Mouse (Mus musculus): ENCODE results near the gene Mien1. TPM values are rescaled to one million over a fixed set of nuclear protein-coding genes. Genes with fewer than 3 reads are reported as not detected.

Gene Mien1
- polyA plus RNA-seq, 1 experiment, result 58.0 TPM

DNA sequence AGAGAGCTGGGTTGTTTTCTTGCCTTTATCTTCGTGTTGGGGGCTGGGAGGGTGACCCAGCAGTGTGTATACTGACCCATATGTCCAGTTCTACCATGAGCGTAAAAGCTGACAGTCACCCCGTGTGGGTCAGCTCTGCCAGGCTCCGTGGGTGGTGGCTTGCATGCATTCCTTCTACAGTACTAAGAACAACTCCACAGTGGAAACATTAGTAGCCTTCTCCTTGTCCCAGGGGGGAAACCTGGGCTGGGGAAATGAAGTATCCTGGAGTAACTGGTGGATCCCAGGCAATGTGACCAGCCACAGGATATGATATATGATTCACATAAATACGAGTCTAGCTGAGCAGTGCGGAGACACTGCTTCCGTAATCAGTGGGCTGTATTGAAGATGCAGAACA, 25.1 kb downstream of the Mien1 start:
- H3K4me3 ChIP-seq (replicated peaks; ENCODE audit: extremely low read depth, low read depth, low read length), result peak overlapping the region; percentile 90
- DNase-seq, result no peak
- H3K4me1 ChIP-seq (ENCODE audit: control insufficient read depth, insufficient read depth, low read length), result peaks cover 22% of the 10 kb centered on the region
- WGBS, result 19% methylated on average over 7 of the region's 7 CpGs
- TF ChIP-seq CTCF (IDR thresholded peaks at IDR 0.05; ENCODE audit: insufficient read depth, low read length) (no peak), POLR2A (IDR thresholded peaks at IDR 0.05; ENCODE audit: borderline replicate concordance, extremely low read depth, low read depth, low read length) (no peak)

DNA sequence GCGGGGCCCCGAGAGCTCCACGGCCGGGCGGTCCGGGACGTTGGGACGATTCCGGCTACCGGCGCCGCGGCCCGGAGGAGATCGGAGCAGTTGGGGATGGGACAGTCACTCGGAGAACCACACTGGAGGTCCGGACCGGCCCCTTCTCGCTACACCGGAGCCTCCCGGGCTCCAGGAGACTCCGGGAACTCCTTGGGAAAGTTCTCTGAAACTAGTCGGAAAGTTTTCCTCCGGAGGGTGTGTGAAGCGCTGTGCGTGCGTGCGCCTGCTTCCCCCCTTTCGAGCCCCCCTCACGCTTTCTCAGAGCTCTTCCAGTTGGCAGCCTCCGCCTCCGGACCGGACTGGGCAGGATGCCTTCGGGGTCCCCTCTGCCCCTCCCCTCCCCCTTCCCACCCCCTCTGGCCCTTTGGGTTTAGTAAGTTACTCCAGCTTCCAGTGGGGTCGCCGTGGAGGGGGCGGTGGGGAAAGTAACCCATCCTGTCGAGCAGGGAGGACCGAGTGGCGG, 25.9 kb downstream of the Mien1 start:
- DNase-seq, result peak; percentile 58
- under 1% methylated on average over 40 of the region's 40 CpGs for WGBS
- peak overlapping the region; percentile 90 for H3K4me3 ChIP-seq (replicated peaks; ENCODE audit: extremely low read depth, low read depth, low read length)
- peaks cover 20% of the 10 kb centered on the region for H3K4me1 ChIP-seq (ENCODE audit: control insufficient read depth, insufficient read depth, low read length)
- TF ChIP-seq CTCF (IDR thresholded peaks at IDR 0.05; ENCODE audit: insufficient read depth, low read length) (no peak), POLR2A (IDR thresholded peaks at IDR 0.05; ENCODE audit: borderline replicate concordance, extremely low read depth, low read depth, low read length) (no peak; the same call in 1 of the 2 replicates)

DNA sequence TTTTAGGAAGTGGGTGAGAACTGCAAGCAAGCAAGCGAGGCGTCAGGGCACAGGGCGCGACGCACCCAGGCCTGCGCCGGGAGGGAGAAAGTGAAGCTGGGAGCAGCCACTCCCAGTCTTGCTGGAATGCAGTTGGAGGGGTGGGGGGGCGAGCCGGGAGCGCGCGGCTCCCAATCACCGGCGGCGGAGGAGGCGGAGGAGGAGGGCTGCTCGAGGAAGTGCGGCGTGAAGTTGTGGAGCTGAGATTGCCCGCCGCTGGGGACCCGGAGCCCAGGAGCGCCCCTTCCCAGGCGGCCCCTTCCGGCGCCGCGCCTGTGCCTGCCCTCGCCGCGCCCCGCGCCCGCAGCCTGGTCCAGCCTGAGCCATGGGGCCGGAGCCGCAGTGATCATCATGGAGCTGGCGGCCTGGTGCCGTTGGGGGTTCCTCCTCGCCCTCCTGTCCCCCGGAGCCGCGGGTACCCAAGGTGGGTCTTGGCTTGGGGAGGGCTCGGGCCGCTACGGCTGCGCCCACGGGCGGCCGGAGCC, 26.5 kb downstream of the Mien1 start, which contains the start of gene Erbb2:
TSS of gene Erbb2 (plus strand) at position 198 of the 524 bp plus-strand sequence.
- peak; percentile 85; the same call in 1 of the 2 replicates for TF ChIP-seq POLR2A (IDR thresholded peaks at IDR 0.05; ENCODE audit: borderline replicate concordance, extremely low read depth, low read depth, low read length)
- TF ChIP-seq CTCF (IDR thresholded peaks at IDR 0.05; ENCODE audit: insufficient read depth, low read length), result no peak
- DNase-seq, result peak; percentile 68
- 1% methylated on average over 48 of the region's 49 CpGs for WGBS
- Histone ChIP-seq H3K4me3 (replicated peaks; ENCODE audit: extremely low read depth, low read depth, low read length) (peak within 1 kb of the TSS; percentile 90), H3K4me1 (ENCODE audit: control insufficient read depth, insufficient read depth, low read length) (peaks cover 20% of the 10 kb centered on the region)

DNA sequence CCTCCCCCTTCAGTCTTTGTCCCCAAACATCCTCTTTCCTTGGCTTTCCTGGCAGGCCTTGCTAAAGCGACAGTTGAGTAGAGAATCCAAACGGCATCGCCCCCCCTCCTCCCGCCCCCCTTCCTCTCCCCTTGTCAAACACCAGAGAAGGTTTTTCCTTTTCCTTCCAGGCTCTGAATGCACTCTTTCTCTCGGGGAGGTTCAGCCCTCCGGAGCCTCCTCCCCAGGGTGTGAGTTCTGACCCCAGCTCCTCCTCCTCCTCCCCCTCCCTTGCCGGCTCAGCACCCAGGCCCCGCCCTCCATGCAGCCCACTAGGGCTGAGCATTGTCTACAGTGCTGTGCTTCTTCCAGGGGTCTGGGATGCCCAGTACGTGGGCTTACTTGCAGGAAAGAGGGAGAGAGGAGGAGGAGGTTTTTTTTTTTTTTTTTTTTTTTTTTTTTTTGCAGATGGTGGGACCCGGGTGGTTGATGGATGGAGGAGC, 29.4 kb downstream of the Mien1 start:
- WGBS, result 11% methylated on average over 9 of the region's 10 CpGs
- Histone ChIP-seq H3K4me3 (replicated peaks; ENCODE audit: extremely low read depth, low read depth, low read length) (no peak overlapping the region), H3K4me1 (ENCODE audit: control insufficient read depth, insufficient read depth, low read length) (peaks cover 14% of the 10 kb centered on the region)
- TF ChIP-seq CTCF (IDR thresholded peaks at IDR 0.05; ENCODE audit: insufficient read depth, low read length) (no peak), POLR2A (IDR thresholded peaks at IDR 0.05; ENCODE audit: borderline replicate concordance, extremely low read depth, low read depth, low read length) (no peak)
- DNase-seq, result no peak

DNA sequence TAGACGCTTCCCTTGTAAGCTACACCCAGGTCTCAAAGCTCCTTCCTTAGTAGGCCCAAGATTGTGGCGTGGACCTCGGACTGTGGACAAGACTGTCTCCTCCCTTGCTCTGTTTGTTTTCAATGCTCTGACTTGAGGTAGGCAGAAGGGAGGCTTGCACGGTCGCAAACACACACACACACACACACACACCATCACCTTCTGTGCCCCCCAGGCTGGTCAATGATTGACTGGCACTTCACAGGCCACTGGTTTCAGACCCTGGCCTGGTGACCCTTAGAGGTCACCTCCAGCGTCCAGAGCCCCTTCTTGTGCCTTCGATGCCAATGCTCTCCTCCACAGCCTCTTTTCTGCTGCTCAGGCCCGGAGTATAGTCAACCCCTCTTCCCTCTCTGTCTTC, 29.9 kb downstream of the Mien1 start:
- H3K4me1 ChIP-seq (ENCODE audit: control insufficient read depth, insufficient read depth, low read length), result peaks cover 10% of the 10 kb centered on the region
- H3K4me3 ChIP-seq (replicated peaks; ENCODE audit: extremely low read depth, low read depth, low read length), result no peak overlapping the region
- DNase-seq, result no peak
- TF ChIP-seq CTCF (IDR thresholded peaks at IDR 0.05; ENCODE audit: insufficient read depth, low read length), result no peak
- no peak for TF ChIP-seq POLR2A (IDR thresholded peaks at IDR 0.05; ENCODE audit: borderline replicate concordance, extremely low read depth, low read depth, low read length)
- WGBS, result 53% methylated on average over 8 of the region's 8 CpGs

DNA sequence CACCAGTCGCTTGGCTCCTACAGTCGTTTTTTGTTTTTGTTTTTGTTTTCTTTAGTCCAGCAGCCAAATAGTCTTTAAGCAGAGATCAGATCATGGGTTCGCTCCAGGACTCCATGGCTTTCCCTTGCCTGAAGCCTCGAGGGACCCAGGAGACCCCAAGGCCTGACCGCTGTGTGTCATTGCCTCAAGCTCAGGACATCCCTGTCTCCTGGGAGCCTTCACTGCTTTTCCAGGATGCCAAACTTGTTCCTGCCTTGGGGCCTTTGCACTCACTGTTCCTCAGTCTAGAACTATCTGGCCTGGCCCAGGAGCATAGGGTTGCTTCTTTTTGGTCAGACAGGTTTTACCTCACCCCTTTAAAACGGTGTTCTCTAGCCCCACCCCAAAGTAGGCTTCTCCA, 32.2 kb downstream of the Mien1 start:
- DNase-seq, result no peak
- WGBS, result 70% methylated on average over 6 of the region's 6 CpGs
- TF ChIP-seq CTCF (IDR thresholded peaks at IDR 0.05; ENCODE audit: insufficient read depth, low read length), result no peak
- TF ChIP-seq POLR2A (IDR thresholded peaks at IDR 0.05; ENCODE audit: borderline replicate concordance, extremely low read depth, low read depth, low read length), result no peak
- Histone ChIP-seq H3K4me1 (ENCODE audit: control insufficient read depth, insufficient read depth, low read length) (peaks cover 2% of the 10 kb centered on the region; the same call in 1 of the 2 replicates), H3K4me3 (replicated peaks; ENCODE audit: extremely low read depth, low read depth, low read length) (no peak overlapping the region)

DNA sequence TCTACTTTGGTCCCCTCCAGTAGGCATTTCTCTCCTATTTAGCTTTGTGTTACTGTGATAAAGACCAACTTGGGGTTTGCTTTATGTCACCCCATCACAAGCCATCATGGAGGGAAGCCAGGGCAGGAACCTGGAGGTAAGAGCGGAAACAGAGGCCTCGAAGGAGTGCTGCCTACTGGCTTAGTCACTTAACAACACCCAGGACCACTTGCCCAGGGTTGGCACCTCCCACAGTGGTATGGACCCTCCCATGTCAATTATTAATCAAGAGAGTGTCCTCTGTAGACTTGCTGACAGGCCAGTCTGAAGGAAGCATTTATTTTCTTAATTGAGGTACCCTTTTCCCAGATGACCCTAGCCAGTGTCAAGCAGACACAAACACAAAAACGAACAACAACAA, 38.0 kb downstream of the Mien1 start:
- Histone ChIP-seq H3K4me3 (replicated peaks; ENCODE audit: extremely low read depth, low read depth, low read length) (no peak overlapping the region), H3K4me1 (ENCODE audit: control insufficient read depth, insufficient read depth, low read length) (peaks cover 3% of the 10 kb centered on the region; the same call in 1 of the 2 replicates)
- no peak for DNase-seq
- 42% methylated on average over 3 of the region's 3 CpGs for WGBS
- TF ChIP-seq POLR2A (IDR thresholded peaks at IDR 0.05; ENCODE audit: borderline replicate concordance, extremely low read depth, low read depth, low read length) (no peak), CTCF (IDR thresholded peaks at IDR 0.05; ENCODE audit: insufficient read depth, low read length) (no peak)

DNA sequence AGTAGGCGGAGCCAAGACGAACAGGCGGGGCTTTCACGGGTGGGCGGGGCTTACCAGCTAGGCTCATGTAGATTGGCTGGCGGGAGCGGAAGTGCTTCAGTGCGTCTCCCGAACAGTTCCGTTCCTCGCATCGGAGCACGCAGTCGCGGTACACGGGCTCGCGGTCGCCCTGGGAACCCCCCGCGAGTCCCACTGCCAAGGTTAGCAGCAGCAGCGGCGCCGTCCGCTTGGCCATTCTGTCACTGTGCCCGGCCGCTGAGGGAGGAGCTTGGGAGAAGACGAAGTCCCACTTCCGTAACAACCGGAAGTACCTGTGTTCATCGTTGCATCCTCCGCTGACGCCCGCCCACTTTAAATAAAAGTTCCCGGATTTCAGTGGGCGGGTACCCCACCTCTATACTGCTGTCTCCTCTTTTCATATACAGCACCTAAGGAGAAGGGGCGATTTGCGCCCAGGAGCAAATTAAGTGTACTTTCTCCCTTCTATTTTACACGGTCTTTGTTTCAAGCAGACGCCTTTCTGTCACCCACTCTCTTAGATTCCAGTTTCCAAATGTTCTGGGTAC, 38.5 kb downstream of the Mien1 start, which contains the start of gene Pgap3:
TSS of gene Pgap3 (minus strand) at position 330 of the 566 bp plus-strand sequence.
- TF ChIP-seq POLR2A (IDR thresholded peaks at IDR 0.05; ENCODE audit: borderline replicate concordance, extremely low read depth, low read depth, low read length) (peak; percentile 72; the same call in 1 of the 2 replicates), CTCF (IDR thresholded peaks at IDR 0.05; ENCODE audit: insufficient read depth, low read length) (no peak)
- DNase-seq, result peak; percentile 87
- Histone ChIP-seq H3K4me1 (ENCODE audit: control insufficient read depth, insufficient read depth, low read length) (peaks cover 3% of the 10 kb centered on the region; the same call in 1 of the 2 replicates), H3K4me3 (replicated peaks; ENCODE audit: extremely low read depth, low read depth, low read length) (peak within 1 kb of the TSS; percentile 76)
- under 1% methylated on average over 40 of the region's 40 CpGs for WGBS

DNA sequence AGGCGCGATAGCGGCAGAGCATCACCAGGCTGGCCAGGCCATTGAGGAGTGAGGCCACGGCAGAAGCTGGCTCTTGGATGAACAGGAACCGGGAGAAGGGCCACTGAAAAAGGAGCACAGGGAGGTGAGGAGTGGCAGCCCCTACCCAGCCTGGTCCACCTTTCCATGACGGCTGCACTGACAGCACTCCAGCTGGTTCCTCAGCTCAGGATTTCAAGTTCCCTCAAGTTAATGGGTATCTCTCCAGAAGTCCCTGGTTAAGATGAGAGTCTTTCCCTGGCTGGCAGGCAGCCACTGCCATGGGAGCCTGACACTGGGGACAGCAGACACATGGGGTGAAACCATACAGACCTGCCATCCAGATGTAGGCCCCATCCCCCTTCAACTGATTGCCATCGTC, 40.8 kb downstream of the Mien1 start:
- peaks cover 10% of the 10 kb centered on the region for H3K4me1 ChIP-seq (ENCODE audit: control insufficient read depth, insufficient read depth, low read length)
- no peak for DNase-seq
- TF ChIP-seq POLR2A (IDR thresholded peaks at IDR 0.05; ENCODE audit: borderline replicate concordance, extremely low read depth, low read depth, low read length), result no peak
- TF ChIP-seq CTCF (IDR thresholded peaks at IDR 0.05; ENCODE audit: insufficient read depth, low read length), result no peak
- 91% methylated on average over 7 of the region's 7 CpGs for WGBS
- H3K4me3 ChIP-seq (replicated peaks; ENCODE audit: extremely low read depth, low read depth, low read length), result no peak overlapping the region

Measured in lung, adult 2 months (tissue).